Mouse (Mus musculus) lung, adult 2 months (tissue): ENCODE data around the gene Maats1.

Experiments
- CTCF ChIP-seq: fragments of 200-500 bp; IDR thresholded peaks from 2 replicates; pipeline ENCODE4 v1.5.1; 2011; ENCODE audit warnings: mild to moderate bottlenecking, low read length, control low read depth; ENCODE audit not compliant: insufficient read depth
- POLR2A ChIP-seq: fragments of 200-500 bp; IDR thresholded peaks from 2 replicates; pipeline ENCODE4 v1.6.1; 2011; ENCODE audit warnings: low read depth, mild to moderate bottlenecking, control low read depth, low read length, borderline replicate concordance; ENCODE audit errors: extremely low read depth

DNA sequence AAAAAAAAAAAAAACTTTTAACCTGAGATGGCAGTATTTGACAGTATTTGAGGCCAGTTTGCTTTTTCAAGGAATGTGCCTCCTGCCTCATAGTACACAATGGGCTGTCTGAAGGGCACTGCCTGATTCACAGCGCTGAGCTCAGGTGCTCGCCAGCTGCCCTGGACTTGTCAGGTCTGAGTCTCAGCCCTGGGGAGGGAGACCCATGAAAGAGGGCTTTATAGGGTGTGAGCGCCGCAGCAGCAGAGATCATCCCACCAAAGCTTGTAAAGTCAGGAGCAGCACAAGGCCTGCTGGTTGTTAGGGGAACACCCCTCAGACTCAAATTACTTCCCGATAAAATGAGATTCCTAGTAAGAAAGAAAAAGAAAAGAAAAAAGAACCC is 34.7 kb downstream of the Maats1 start:
- TF ChIP-seq CTCF (no peak), POLR2A (no peak)
